ENCODE assay signal across 12 mouse cellular contexts in genomic region chr17:88858666-88859065, GRCm38 (mm10).
DNase-seq lines count a peak whose midpoint lies in the region; ATAC-seq lines count a peak whose summit lies in the region.
"Had no signal": no experiment of that assay in that cellular context is flagged by ENCODE, and none has a peak within 500 bp of the region (broad histone marks: within the 10 kb centered on the region; RNA-seq: fewer than 3 reads in every experiment).

No protein-coding gene starts in this region.

- no peaks in the 10 kb centered on the region for H3K4me1 ChIP-seq in hindbrain, embryonic 16.5 days (ENCODE audit: control insufficient read depth, insufficient read depth, low read depth, low read length)
- H3K4me1 ChIP-seq: midbrain, embryonic 10.5 days had no signal

- H3K9ac ChIP-seq in hindbrain, embryonic 16.5 days (ENCODE audit: low read depth, low read length) = no peak overlapping the region
- H3K9ac ChIP-seq: limb, embryonic 15.5 days had no signal

- DNase-seq in frontal cortex, postnatal 36 days (ENCODE audit: low spot score in 2 of 2) = peak; percentile 8 to 10
- DNase-seq in frontal cortex, postnatal 10 days (ENCODE audit: low spot score in 2 of 2) = no peak
- DNase-seq in kidney, postnatal 4 days = peak; percentile 54 to 60
- no peak for DNase-seq in kidney, adult 18-20 months
- DNase-seq in Muller cell, postnatal 12 days (ENCODE audit: inconsistent ontology term) = peak; percentile 29
- no peak for DNase-seq in spleen, postnatal 4 days (ENCODE audit: low spot score in 2 of 2)
- no peak for DNase-seq in frontal cortex, postnatal 25 days (ENCODE audit: low spot score in 2 of 2)
- DNase-seq: adrenal gland, postnatal 25 days; cerebellum, adult 2 months had no signal

- no peaks in the 10 kb centered on the region for H3K36me3 ChIP-seq in hindbrain, embryonic 16.5 days (ENCODE audit: control insufficient read depth, insufficient read depth, low read length)
- H3K36me3 ChIP-seq: limb, embryonic 15.5 days; midbrain, embryonic 10.5 days had no signal

- H3K9me3 ChIP-seq in hindbrain, embryonic 16.5 days (ENCODE audit: control insufficient read depth, low read length) = no peaks in the 10 kb centered on the region
- H3K9me3 ChIP-seq: limb, embryonic 15.5 days; midbrain, embryonic 10.5 days had no signal

- H3K27ac ChIP-seq in hindbrain, embryonic 16.5 days (ENCODE audit: low read depth, low read length) = no peak overlapping the region
- H3K27ac ChIP-seq: limb, embryonic 15.5 days; midbrain, embryonic 10.5 days had no signal

- H3K4me3 ChIP-seq in hindbrain, embryonic 16.5 days (ENCODE audit: low read length) = no peak overlapping the region
- H3K4me3 ChIP-seq: limb, embryonic 15.5 days; midbrain, embryonic 10.5 days had no signal

- peak; percentile 40; the same call in 1 of the 2 replicates for ATAC-seq in hindbrain, embryonic 16.5 days

- 48% methylated on average over 4 of the region's 4 CpGs for WGBS in hindbrain, embryonic 16.5 days

- no peak overlapping the region for H3K4me2 ChIP-seq in hindbrain, embryonic 16.5 days (ENCODE audit: low read length)
- H3K4me2 ChIP-seq: limb, embryonic 15.5 days had no signal

- no peaks in the 10 kb centered on the region for H3K27me3 ChIP-seq in hindbrain, embryonic 16.5 days (replicated peaks; ENCODE audit: control insufficient read depth, insufficient read depth, low read length)
- H3K27me3 ChIP-seq: limb, embryonic 15.5 days had no signal

Comparison
In these comparisons a context has a peak if more than half of its experiments do, and no peak if none do; other contexts are left out.
1. DNase-seq: peak in frontal cortex, postnatal 36 days (2 of 2), kidney, postnatal 4 days (2 of 2) and Muller cell, postnatal 12 days (single experiment); none in frontal cortex, postnatal 10 days (0 of 2), kidney, adult 18-20 months (single experiment), spleen, postnatal 4 days (0 of 2) and frontal cortex, postnatal 25 days (0 of 2).